31 mouse cellular contexts compared by ENCODE assay signal in genomic region chr10:85951765-85952443, GRCm38 (mm10). TPM values are rescaled to one million over a fixed set of nuclear protein-coding genes. Genes with fewer than 3 reads are reported as not detected.
DNase-seq lines count a peak whose midpoint lies in the region; ATAC-seq and TF ChIP-seq lines count a peak whose summit lies in the region.
"Had no signal": no experiment of that assay in that cellular context is flagged by ENCODE, and none has a peak within 500 bp of the region (broad histone marks: within the 10 kb centered on the region; RNA-seq: fewer than 3 reads in every experiment).

No protein-coding gene starts in this region.

- TF ChIP-seq POLR2A in MEL (IDR thresholded peaks at IDR 0.05; ENCODE audit: control insufficient read depth in 1 of 2, insufficient read depth in 1 of 2, low read depth in 1 of 2, low read length in 2 of 2, poor library complexity in 1 of 2) = no peak

- whole genome bisulfite sequencing in liver, postnatal 0 days (ENCODE audit: insufficient replicate concordance) = 67% methylated on average over 6 of the region's 6 CpGs
- WGBS in liver, embryonic 11.5 days = 89% methylated on average over 6 of the region's 6 CpGs

- peak overlapping the region; percentile 62; the same call in 1 of the 2 replicates for H3K27ac ChIP-seq in liver, postnatal 0 days (ENCODE audit: low read depth)
- no peak overlapping the region for H3K27ac ChIP-seq in liver, embryonic 11.5 days (ENCODE audit: low read depth, low read length)
- H3K27ac ChIP-seq in MEL (ENCODE audit: control insufficient read depth, low read depth, low read length) = no peak overlapping the region
- H3K27ac ChIP-seq: forebrain, embryonic 13.5 days; hindbrain, embryonic 10.5 days; intestine, embryonic 15.5 days; limb, embryonic 15.5 days; liver, embryonic 15.5 days; neural tube, embryonic 13.5 days had no signal

- no peak for TF ChIP-seq CTCF in liver, postnatal 0 days (IDR thresholded peaks at IDR 0.05; ENCODE audit: low read depth)
- TF ChIP-seq CTCF in MEL (IDR thresholded peaks at IDR 0.05 in 2 of 3, conservative IDR thresholded peaks at IDR 0.05 in 1 of 3; ENCODE audit: control insufficient read depth in 1 of 3, insufficient read depth in 1 of 3, low read depth in 2 of 3, low read length in 3 of 3, poor library complexity in 1 of 3, severe bottlenecking in 1 of 3) = no peak

- H3K36me3 ChIP-seq in liver, postnatal 0 days (replicated peaks; ENCODE audit: insufficient read depth, low read length) = peaks cover 56% of the 10 kb centered on the region
- H3K36me3 ChIP-seq in liver, embryonic 11.5 days (ENCODE audit: control insufficient read depth, insufficient read depth, low read length) = peaks cover 51% of the 10 kb centered on the region
- peaks cover 6 to 24% of the 10 kb centered on the region in 2 experiments for H3K36me3 ChIP-seq in MEL (ENCODE audit: control insufficient read depth in 1 of 2, insufficient read depth in 2 of 2, low read length in 2 of 2)

- TF ChIP-seq RAD21 in MEL (IDR thresholded peaks at IDR 0.05; ENCODE audit: low read depth, low read length) = no peak

- no peak for DNase-seq in liver, postnatal 0 days
- DNase-seq in liver, embryonic 11.5 days (ENCODE audit: low spot score) = no peak
- DNase-seq in 416B (ENCODE audit: low read depth) = peak; percentile 22
- peak; percentile 25 for DNase-seq in MEL (ENCODE audit: low read depth, low spot score)
- no peak for DNase-seq in left cerebral cortex, postnatal 25 days (ENCODE audit: low spot score in 2 of 2)
- no peak for DNase-seq in left cerebral cortex, postnatal 36 days (ENCODE audit: low spot score in 2 of 2)
- DNase-seq in thymus, postnatal 14 days = no peak
- DNase-seq: adrenal gland, postnatal 36 days; cerebellum, adult 8-10 months; cerebellum, postnatal 36 days; heart, adult 11 months; heart, postnatal 10 days; kidney, adult 8-10 months; kidney, postnatal 25 days; left cerebral cortex, postnatal 4 days; lung, postnatal 10 days; right cerebral cortex, adult 18-20 months; right cerebral cortex, postnatal 4 days had no signal

- TF ChIP-seq EP300 in liver, postnatal 0 days (IDR thresholded peaks at IDR 0.05; ENCODE audit: low read depth) = no peak
- no peak for TF ChIP-seq EP300 in MEL (IDR thresholded peaks at IDR 0.05; ENCODE audit: low read depth in 1 of 2, low read length in 2 of 2)

- peaks cover 19% of the 10 kb centered on the region for H3K79me2 ChIP-seq in MEL (ENCODE audit: control insufficient read depth, insufficient read depth, low read length, poor library complexity)

- H3K4me2 ChIP-seq in liver, postnatal 0 days (ENCODE audit: low read depth, low read length) = no peak overlapping the region
- H3K4me2 ChIP-seq in liver, embryonic 11.5 days = no peak overlapping the region
- H3K4me2 ChIP-seq: forebrain, embryonic 13.5 days; heart, embryonic 12.5 days; intestine, embryonic 15.5 days; limb, embryonic 15.5 days; liver, embryonic 15.5 days; neural tube, embryonic 13.5 days had no signal

- H3K9ac ChIP-seq in liver, postnatal 0 days (replicated peaks) = no peak overlapping the region
- H3K9ac ChIP-seq in liver, embryonic 11.5 days (ENCODE audit: low read depth, low read length) = no peak overlapping the region
- no peak overlapping the region for H3K9ac ChIP-seq in MEL (ENCODE audit: control insufficient read depth, low read depth, low read length, poor library complexity, severe bottlenecking)
- H3K9ac ChIP-seq: forebrain, embryonic 13.5 days; heart, embryonic 12.5 days; intestine, embryonic 15.5 days; limb, embryonic 15.5 days; liver, embryonic 15.5 days; neural tube, embryonic 13.5 days had no signal

- peak; percentile 54; the same call in 1 of the 2 replicates for ATAC-seq in liver, postnatal 0 days
- no peak for ATAC-seq in liver, embryonic 11.5 days (replicated peaks; ENCODE audit: low FRiP score)
- peak; percentile 88 for ATAC-seq in granulocyte monocyte progenitor cell, adult 5-6 weeks (replicated peaks; ENCODE audit: poor library complexity, severe bottlenecking)
- ATAC-seq: forebrain, embryonic 13.5 days; hindbrain, embryonic 16.5 days; intestine, embryonic 15.5 days; midbrain, embryonic 16.5 days had no signal

- no peaks in the 10 kb centered on the region for H3K27me3 ChIP-seq in liver, postnatal 0 days (ENCODE audit: insufficient read depth, low read length)
- no peaks in the 10 kb centered on the region for H3K27me3 ChIP-seq in liver, embryonic 11.5 days (replicated peaks; ENCODE audit: control insufficient read depth, insufficient read depth, low read length)
- no peaks in the 10 kb centered on the region for H3K27me3 ChIP-seq in MEL (ENCODE audit: control insufficient read depth in 1 of 2, insufficient read depth in 2 of 2, low read length in 2 of 2)
- H3K27me3 ChIP-seq: forebrain, embryonic 13.5 days; heart, embryonic 12.5 days; intestine, embryonic 15.5 days; limb, embryonic 15.5 days; liver, embryonic 15.5 days; neural tube, embryonic 13.5 days had no signal

- intact Hi-C loops in left cerebral cortex, postnatal 25 days (cut with DNase I) = no loop called here
- intact Hi-C loops in left cerebral cortex, postnatal 36 days (cut with DNase I) = loop anchor here (10.0 kb wide), 1 partner anchor 753 kb away; the partner anchor contains the start of genes Hsp90b1 and Ttc41

- peaks cover 4% of the 10 kb centered on the region; the same call in 1 of the 2 replicates for H3K4me1 ChIP-seq in liver, postnatal 0 days (ENCODE audit: insufficient read depth)
- no peaks in the 10 kb centered on the region for H3K4me1 ChIP-seq in liver, embryonic 11.5 days (replicated peaks; ENCODE audit: control insufficient read depth, insufficient read depth, low read length)
- H3K4me1 ChIP-seq in MEL (ENCODE audit: control insufficient read depth in 1 of 2, insufficient read depth in 2 of 2, low read length in 2 of 2) = no peaks in the 10 kb centered on the region

- no peak overlapping the region for H3K4me3 ChIP-seq in liver, postnatal 0 days (ENCODE audit: low read depth, low read length)
- no peak overlapping the region for H3K4me3 ChIP-seq in liver, embryonic 11.5 days (ENCODE audit: low read depth, low read length)
- H3K4me3 ChIP-seq in MEL (ENCODE audit: control insufficient read depth in 1 of 2, insufficient read depth in 1 of 2, low read depth in 2 of 2, low read length in 2 of 2) = no peak overlapping the region
- H3K4me3 ChIP-seq: forebrain, embryonic 13.5 days; heart, embryonic 12.5 days; hindbrain, embryonic 10.5 days; intestine, embryonic 15.5 days; limb, embryonic 15.5 days; liver, embryonic 15.5 days; myocyte; neural tube, embryonic 13.5 days had no signal

- H3K9me3 ChIP-seq in liver, postnatal 0 days (ENCODE audit: low read length) = no peaks in the 10 kb centered on the region
- H3K9me3 ChIP-seq in liver, embryonic 11.5 days (ENCODE audit: control insufficient read depth, low read length) = no peaks in the 10 kb centered on the region
- H3K9me3 ChIP-seq in MEL (replicated peaks; ENCODE audit: insufficient read depth, low read length) = no peaks in the 10 kb centered on the region
- H3K9me3 ChIP-seq: forebrain, embryonic 13.5 days; heart, embryonic 12.5 days; hindbrain, embryonic 10.5 days; intestine, embryonic 15.5 days; limb, embryonic 15.5 days; liver, embryonic 15.5 days; neural tube, embryonic 13.5 days had no signal

RNA-seq across cellular contexts. Expression of gene Rtcb, which starts 5.7 kb away (rescaled TPM):
- 50.0 and 51.9 TPM in 2 replicates for polyA plus RNA-seq in liver, postnatal 0 days (2015; fragmentation: Nextera tagmentation; extraction: Ambion mirVana)
- polyA plus RNA-seq in liver, embryonic 11.5 days (2014; fragmentation: Nextera tagmentation; extraction: Ambion mirVana) = 161 and 175 TPM in 2 replicates
- total RNA-seq in MEL (2012; rRNA removed) = 203 and 215 TPM in 2 replicates
- 100 to 1,000 TPM; 110 to 197 TPM for polyA plus RNA-seq in MEL (2012; ENCODE audit: insufficient read depth in 1 of 2, insufficient read length in 2 of 2, low read depth in 1 of 2, low replicate concordance in 2 of 2, missing spikeins in 1 of 2)
- total RNA-seq in granulocyte monocyte progenitor cell, adult 5-6 weeks (2014; fragmentation: Nextera tagmentation) = 94.9 and 119 TPM in 2 replicates
- 171 and 187 TPM in 2 replicates for total RNA-seq in granulocyte monocyte progenitor cell, adult 5-6 weeks (2017)
- total RNA-seq in left cerebral cortex, postnatal 25 days (2021) = 100 to 1,000 TPM; 101 to 102 TPM
- total RNA-seq in left cerebral cortex, postnatal 36 days (2021) = 100 to 1,000 TPM in 1 of 2 experiments, 10 to 100 TPM in 1; 97.6 to 107 TPM

RNA-seq across cellular contexts. Expression of gene Ascl4, which starts 24.4 kb away (rescaled TPM):
- not detected in 2 replicates for polyA plus RNA-seq in liver, postnatal 0 days (2015; fragmentation: Nextera tagmentation; extraction: Ambion mirVana)
- 0.17 TPM in 1 of 2 replicates, not detected in the other for polyA plus RNA-seq in liver, embryonic 11.5 days (2014; fragmentation: Nextera tagmentation; extraction: Ambion mirVana)
- total RNA-seq in MEL (2012; rRNA removed) = not detected in 2 replicates
- polyA plus RNA-seq in MEL (2012; ENCODE audit: insufficient read depth in 1 of 2, insufficient read length in 2 of 2, low read depth in 1 of 2, low replicate concordance in 2 of 2, missing spikeins in 1 of 2) = not detected
- total RNA-seq in granulocyte monocyte progenitor cell, adult 5-6 weeks (2014; fragmentation: Nextera tagmentation) = not detected in 2 replicates
- not detected in 2 replicates for total RNA-seq in granulocyte monocyte progenitor cell, adult 5-6 weeks (2017)
- total RNA-seq in left cerebral cortex, postnatal 25 days (2021) = not detected
- under 1 TPM in 1 of 2 experiments, not detected in 1; 0.32 TPM for total RNA-seq in left cerebral cortex, postnatal 36 days (2021)
- total RNA-seq: adrenal gland, postnatal 36 days; gastrocnemius, adult 8-10 months; heart, postnatal 10 days; left cerebral cortex, postnatal 4 days; megakaryocyte-erythroid progenitor cell, adult 5-6 weeks had no signal
- polyA plus RNA-seq: heart, embryonic 12.5 days; liver, embryonic 15.5 days; myocyte; neural tube, embryonic 13.5 days had no signal

RNA-seq across cellular contexts. Expression of gene Prdm4, which starts 35.0 kb away (rescaled TPM):
- 2.8 and 2.9 TPM in 2 replicates for polyA plus RNA-seq in liver, postnatal 0 days (2015; fragmentation: Nextera tagmentation; extraction: Ambion mirVana)
- 16.4 and 17.9 TPM in 2 replicates for polyA plus RNA-seq in liver, embryonic 11.5 days (2014; fragmentation: Nextera tagmentation; extraction: Ambion mirVana)
- 24.8 and 26.2 TPM in 2 replicates for total RNA-seq in MEL (2012; rRNA removed)
- 10 to 100 TPM; 38.5 to 43.4 TPM for polyA plus RNA-seq in MEL (2012; ENCODE audit: insufficient read depth in 1 of 2, insufficient read length in 2 of 2, low read depth in 1 of 2, low replicate concordance in 2 of 2, missing spikeins in 1 of 2)
- 17.5 and 22.3 TPM in 2 replicates for total RNA-seq in granulocyte monocyte progenitor cell, adult 5-6 weeks (2014; fragmentation: Nextera tagmentation)
- total RNA-seq in granulocyte monocyte progenitor cell, adult 5-6 weeks (2017) = 25.6 and 28.9 TPM in 2 replicates
- total RNA-seq in left cerebral cortex, postnatal 25 days (2021) = 10 to 100 TPM; 27.8 to 29.6 TPM
- 10 to 100 TPM; 24.0 to 27.0 TPM for total RNA-seq in left cerebral cortex, postnatal 36 days (2021)

RNA-seq across cellular contexts. Expression of gene Bpifc, which starts 59.8 kb away (rescaled TPM):
- not detected in 2 replicates for polyA plus RNA-seq in liver, postnatal 0 days (2015; fragmentation: Nextera tagmentation; extraction: Ambion mirVana)
- polyA plus RNA-seq in liver, embryonic 11.5 days (2014; fragmentation: Nextera tagmentation; extraction: Ambion mirVana) = not detected in 2 replicates
- total RNA-seq in MEL (2012; rRNA removed) = not detected in 2 replicates
- under 1 TPM in 1 of 2 experiments, not detected in 1; 0.03 TPM for polyA plus RNA-seq in MEL (2012; ENCODE audit: insufficient read depth in 1 of 2, insufficient read length in 2 of 2, low read depth in 1 of 2, low replicate concordance in 2 of 2, missing spikeins in 1 of 2)
- total RNA-seq in granulocyte monocyte progenitor cell, adult 5-6 weeks (2014; fragmentation: Nextera tagmentation) = 0.67 and 5.4 TPM in 2 replicates
- 0.86 and 1.8 TPM in 2 replicates for total RNA-seq in granulocyte monocyte progenitor cell, adult 5-6 weeks (2017)
- not detected for total RNA-seq in left cerebral cortex, postnatal 25 days (2021)
- under 1 TPM; 0.14 to 0.15 TPM for total RNA-seq in left cerebral cortex, postnatal 36 days (2021)
- total RNA-seq: gastrocnemius, adult 8-10 months; heart, postnatal 10 days; left cerebral cortex, postnatal 4 days; megakaryocyte-erythroid progenitor cell, adult 5-6 weeks had no signal
- polyA plus RNA-seq: forebrain, embryonic 13.5 days; heart, embryonic 12.5 days; midbrain, embryonic 16.5 days; myocyte; neural tube, embryonic 13.5 days had no signal

Comparison
In these comparisons a context has a peak if more than half of its experiments do, and no peak if none do; other contexts are left out.
1. DNase-seq: peak in 416B (single experiment) and MEL (single experiment); none in liver, postnatal 0 days (single experiment), liver, embryonic 11.5 days (single experiment), left cerebral cortex, postnatal 25 days (0 of 2), left cerebral cortex, postnatal 36 days (0 of 2) and thymus, postnatal 14 days (single experiment).